Mouse (Mus musculus): ENCODE data around the gene Fbxl15.
A peak's percentile ranks its signal among the peaks of the same experiment; 100 is the strongest.

The Fbxl15 gene

GRCm38 (mm10) chr19:46308706-46309435 lies 19.1 kb upstream of the Fbxl15 start:
- peak; percentile 68 to 69 for DNase-seq

- DNase-seq, result no peak
Observed at GRCm38 (mm10) chr19:46309651-46310305, 18.2 kb upstream of the Fbxl15 start.

- no peak for DNase-seq
Observed at GRCm38 (mm10) chr19:46310312-46310865, 17.6 kb upstream of the Fbxl15 start.

- DNase-seq, result no peak
Observed at GRCm38 (mm10) chr19:46311341-46311740, 16.6 kb upstream of the Fbxl15 start.

GRCm38 (mm10) chr19:46312566-46312965 lies 15.4 kb upstream of the Fbxl15 start:
- DNase-seq, result no peak

GRCm38 (mm10) chr19:46313116-46313515 lies 14.9 kb upstream of the Fbxl15 start:
- no peak for DNase-seq

GRCm38 (mm10) chr19:46313591-46313990 lies 14.4 kb upstream of the Fbxl15 start:
- no peak for DNase-seq

GRCm38 (mm10) chr19:46314151-46314601 lies 13.8 kb upstream of the Fbxl15 start:
- DNase-seq, result peak in 1 of 2 experiments; percentile 23

GRCm38 (mm10) chr19:46314872-46315742 lies 12.9 kb upstream of the Fbxl15 start:
- DNase-seq, result no peak

- no peak for DNase-seq
Observed at GRCm38 (mm10) chr19:46315752-46316610, 12.0 kb upstream of the Fbxl15 start.

GRCm38 (mm10) chr19:46316846-46317545 lies 11.0 kb upstream of the Fbxl15 start:
- peak in 1 of 2 experiments; percentile 0 for DNase-seq

GRCm38 (mm10) chr19:46317546-46317885 lies 10.5 kb upstream of the Fbxl15 start:
- no peak for DNase-seq

GRCm38 (mm10) chr19:46318031-46318471 lies 9.9 kb upstream of the Fbxl15 start:
- DNase-seq, result peak; percentile 1

- peak in 1 of 2 experiments; percentile 13 for DNase-seq
Observed at GRCm38 (mm10) chr19:46318586-46319378, 9.2 kb upstream of the Fbxl15 start.

- peak in 1 of 2 experiments; percentile 1 for DNase-seq
Observed at GRCm38 (mm10) chr19:46320076-46320785, 7.8 kb upstream of the Fbxl15 start.

GRCm38 (mm10) chr19:46321101-46321943 lies 6.7 kb upstream of the Fbxl15 start:
- DNase-seq, result peak in 1 of 2 experiments; percentile 71

GRCm38 (mm10) chr19:46322144-46322995 lies 5.6 kb upstream of the Fbxl15 start:
- no peak for DNase-seq
